Mouse (Mus musculus): ENCODE results near the gene Cmtm8. TPM values are rescaled to one million over a fixed set of nuclear protein-coding genes. Genes with fewer than 3 reads are reported as not detected.

Gene Cmtm8
- polyA plus RNA-seq, 1 experiment, result not detected

DNA sequence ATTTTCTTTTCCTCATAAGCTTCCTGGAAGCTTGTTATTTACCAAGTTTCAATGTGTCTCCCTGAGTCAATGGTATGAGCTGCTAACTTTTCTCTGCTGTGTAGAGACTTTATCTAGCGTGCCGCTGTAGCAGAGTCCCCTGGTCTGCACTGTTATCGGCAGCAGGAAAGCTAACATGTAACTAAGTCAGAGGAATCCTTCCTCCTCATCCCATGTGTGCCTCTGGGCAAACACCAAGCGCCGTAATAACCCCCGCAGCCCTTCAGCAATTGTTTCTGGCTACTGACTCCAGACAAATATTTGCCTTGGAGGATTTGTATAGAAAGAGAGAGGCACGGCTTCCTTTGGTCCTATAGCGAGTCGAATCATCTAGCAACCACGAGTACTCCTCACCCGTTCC lies 33.1 kb downstream of the Cmtm8 start:
- Histone ChIP-seq H3K27me3 (ENCODE audit: control insufficient read depth, insufficient read depth, insufficient read length) (no peaks in the 10 kb centered on the region), H3K4me3 (ENCODE audit: insufficient read depth, poor library complexity, severe bottlenecking) (no peak overlapping the region), H3K36me3 (ENCODE audit: control insufficient read depth, insufficient read depth) (no peaks in the 10 kb centered on the region), H3K79me3 (ENCODE audit: low read depth) (no peaks in the 10 kb centered on the region), H3K79me2 (ENCODE audit: control insufficient read depth, insufficient read depth) (no peaks in the 10 kb centered on the region), H3ac (ENCODE audit: control insufficient read depth, insufficient read length, low read depth) (no peak overlapping the region)
- no peak for TF ChIP-seq CEBPB (IDR thresholded peaks at IDR 0.05; ENCODE audit: low read depth)
- TF ChIP-seq MAX (IDR thresholded peaks at IDR 0.05), result no peak
- TF ChIP-seq CTCF (IDR thresholded peaks at IDR 0.05; ENCODE audit: control insufficient read depth, insufficient read depth, insufficient read length), result no peak
- no peak for TF ChIP-seq MYOD1 (IDR thresholded peaks at IDR 0.05; ENCODE audit: control insufficient read depth, insufficient read length, low read depth)
- TF ChIP-seq FOSL1 (IDR thresholded peaks at IDR 0.05; ENCODE audit: insufficient read depth, low read length, poor library complexity, severe bottlenecking), result no peak
- no peak for TF ChIP-seq MYOG (IDR thresholded peaks at IDR 0.05; ENCODE audit: control insufficient read depth, extremely low read depth, insufficient read length)
- TF ChIP-seq USF1 (IDR thresholded peaks at IDR 0.05; ENCODE audit: low read depth), result no peak

DNA sequence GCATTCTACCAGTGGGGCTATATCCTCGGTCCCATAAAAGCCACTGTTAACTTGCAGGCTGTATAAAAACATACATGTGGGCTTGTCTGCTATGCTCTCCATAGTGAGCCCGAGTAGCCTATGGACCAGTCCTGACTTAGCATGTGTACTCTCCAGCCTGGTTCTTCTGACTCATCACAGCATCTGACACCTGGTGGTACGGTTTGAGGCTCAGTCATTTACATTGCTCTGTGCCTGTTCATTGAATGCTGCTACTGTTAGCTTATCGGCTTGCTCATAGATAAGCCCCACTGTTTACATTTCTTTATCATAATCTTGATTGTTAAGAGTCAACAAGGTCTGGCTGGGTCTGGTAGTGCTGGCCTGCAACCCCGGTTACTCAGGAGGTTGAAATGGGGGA lies 35.3 kb downstream of the Cmtm8 start:
- H3K27me3 ChIP-seq (ENCODE audit: control insufficient read depth, insufficient read depth, insufficient read length), result no peaks in the 10 kb centered on the region
- H3K79me2 ChIP-seq (ENCODE audit: control insufficient read depth, insufficient read depth), result no peaks in the 10 kb centered on the region
- H3ac ChIP-seq (ENCODE audit: control insufficient read depth, insufficient read length, low read depth), result no peak overlapping the region
- H3K36me3 ChIP-seq (ENCODE audit: control insufficient read depth, insufficient read depth), result no peaks in the 10 kb centered on the region
- no peaks in the 10 kb centered on the region for H3K79me3 ChIP-seq (ENCODE audit: low read depth)
- no peak overlapping the region for H3K4me3 ChIP-seq (ENCODE audit: insufficient read depth, poor library complexity, severe bottlenecking)
- TF ChIP-seq USF1 (IDR thresholded peaks at IDR 0.05; ENCODE audit: low read depth) (no peak), CTCF (IDR thresholded peaks at IDR 0.05; ENCODE audit: control insufficient read depth, insufficient read depth, insufficient read length) (no peak), MAX (IDR thresholded peaks at IDR 0.05) (no peak), MYOG (IDR thresholded peaks at IDR 0.05; ENCODE audit: control insufficient read depth, extremely low read depth, insufficient read length) (no peak), CEBPB (IDR thresholded peaks at IDR 0.05; ENCODE audit: low read depth) (no peak), MYOD1 (IDR thresholded peaks at IDR 0.05; ENCODE audit: control insufficient read depth, insufficient read length, low read depth) (no peak), FOSL1 (IDR thresholded peaks at IDR 0.05; ENCODE audit: insufficient read depth, low read length, poor library complexity, severe bottlenecking) (no peak)

DNA sequence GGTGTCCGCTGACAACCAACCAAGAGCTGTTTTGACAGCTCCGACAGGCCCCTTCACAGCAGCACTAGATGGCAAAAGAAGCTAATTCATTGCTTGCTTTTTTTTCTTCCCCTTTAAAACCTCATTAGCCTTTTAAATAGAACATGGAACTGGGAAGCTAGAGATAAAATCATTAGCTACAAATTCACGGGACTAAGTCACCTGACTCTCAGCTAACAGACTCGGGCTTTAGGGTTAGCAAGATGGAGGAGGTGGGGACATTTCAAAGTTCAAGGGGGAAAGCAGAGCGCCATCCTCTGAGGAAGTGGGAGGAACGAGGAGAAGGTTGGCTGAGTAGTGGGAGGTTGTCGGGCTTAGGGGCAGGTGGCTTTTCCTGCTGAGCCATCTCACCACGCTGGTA lies 36.7 kb downstream of the Cmtm8 start:
- Histone ChIP-seq H3K36me3 (ENCODE audit: control insufficient read depth, insufficient read depth) (no peaks in the 10 kb centered on the region), H3K4me3 (ENCODE audit: insufficient read depth, poor library complexity, severe bottlenecking) (no peak overlapping the region), H3ac (ENCODE audit: control insufficient read depth, insufficient read length, low read depth) (no peak overlapping the region), H3K27me3 (ENCODE audit: control insufficient read depth, insufficient read depth, insufficient read length) (no peaks in the 10 kb centered on the region), H3K79me3 (ENCODE audit: low read depth) (no peaks in the 10 kb centered on the region), H3K79me2 (ENCODE audit: control insufficient read depth, insufficient read depth) (no peaks in the 10 kb centered on the region)
- no peak for TF ChIP-seq FOSL1 (IDR thresholded peaks at IDR 0.05; ENCODE audit: insufficient read depth, low read length, poor library complexity, severe bottlenecking)
- no peak for TF ChIP-seq MYOD1 (IDR thresholded peaks at IDR 0.05; ENCODE audit: control insufficient read depth, insufficient read length, low read depth)
- no peak for TF ChIP-seq MAX (IDR thresholded peaks at IDR 0.05)
- TF ChIP-seq CTCF (IDR thresholded peaks at IDR 0.05; ENCODE audit: control insufficient read depth, insufficient read depth, insufficient read length), result no peak
- no peak for TF ChIP-seq USF1 (IDR thresholded peaks at IDR 0.05; ENCODE audit: low read depth)
- no peak for TF ChIP-seq CEBPB (IDR thresholded peaks at IDR 0.05; ENCODE audit: low read depth)
- TF ChIP-seq MYOG (IDR thresholded peaks at IDR 0.05; ENCODE audit: control insufficient read depth, extremely low read depth, insufficient read length), result no peak

DNA sequence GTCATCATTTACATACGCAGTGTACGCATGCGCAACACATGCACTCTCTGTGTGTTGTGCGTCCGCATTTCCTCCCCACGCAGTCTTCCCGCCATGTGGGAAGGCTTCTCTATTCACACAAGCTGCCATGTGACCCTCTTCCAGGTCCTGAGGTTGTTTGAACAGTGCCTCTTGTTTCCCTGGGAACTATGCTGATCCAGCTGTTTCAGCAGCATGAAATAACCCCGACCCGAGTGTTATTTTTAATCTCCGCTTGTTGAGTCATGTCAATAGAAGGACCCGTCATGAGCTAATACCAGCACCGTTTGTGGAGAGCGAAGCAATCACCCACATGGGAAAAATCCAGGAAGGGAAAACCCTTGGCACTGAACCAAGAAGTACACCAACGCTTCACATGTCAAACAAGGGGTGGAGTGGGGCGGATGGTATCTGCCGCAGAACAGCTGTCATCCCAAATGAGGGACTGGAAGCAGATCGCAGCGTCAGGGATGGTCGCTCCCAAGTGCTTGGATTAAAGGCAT lies 38.7 kb downstream of the Cmtm8 start:
- Histone ChIP-seq H3K79me3 (ENCODE audit: low read depth) (no peaks in the 10 kb centered on the region), H3ac (ENCODE audit: control insufficient read depth, insufficient read length, low read depth) (no peak overlapping the region), H3K79me2 (ENCODE audit: control insufficient read depth, insufficient read depth) (no peaks in the 10 kb centered on the region), H3K27me3 (ENCODE audit: control insufficient read depth, insufficient read depth, insufficient read length) (peaks cover 4% of the 10 kb centered on the region), H3K36me3 (ENCODE audit: control insufficient read depth, insufficient read depth) (no peaks in the 10 kb centered on the region), H3K4me3 (ENCODE audit: insufficient read depth, poor library complexity, severe bottlenecking) (no peak overlapping the region)
- TF ChIP-seq CEBPB (IDR thresholded peaks at IDR 0.05; ENCODE audit: low read depth) (no peak), MYOG (IDR thresholded peaks at IDR 0.05; ENCODE audit: control insufficient read depth, extremely low read depth, insufficient read length) (no peak), MYOD1 (IDR thresholded peaks at IDR 0.05; ENCODE audit: control insufficient read depth, insufficient read length, low read depth) (peak; percentile 70), CTCF (IDR thresholded peaks at IDR 0.05; ENCODE audit: control insufficient read depth, insufficient read depth, insufficient read length) (no peak), USF1 (IDR thresholded peaks at IDR 0.05; ENCODE audit: low read depth) (peak; percentile 53), MAX (IDR thresholded peaks at IDR 0.05) (no peak), FOSL1 (IDR thresholded peaks at IDR 0.05; ENCODE audit: insufficient read depth, low read length, poor library complexity, severe bottlenecking) (no peak)

DNA sequence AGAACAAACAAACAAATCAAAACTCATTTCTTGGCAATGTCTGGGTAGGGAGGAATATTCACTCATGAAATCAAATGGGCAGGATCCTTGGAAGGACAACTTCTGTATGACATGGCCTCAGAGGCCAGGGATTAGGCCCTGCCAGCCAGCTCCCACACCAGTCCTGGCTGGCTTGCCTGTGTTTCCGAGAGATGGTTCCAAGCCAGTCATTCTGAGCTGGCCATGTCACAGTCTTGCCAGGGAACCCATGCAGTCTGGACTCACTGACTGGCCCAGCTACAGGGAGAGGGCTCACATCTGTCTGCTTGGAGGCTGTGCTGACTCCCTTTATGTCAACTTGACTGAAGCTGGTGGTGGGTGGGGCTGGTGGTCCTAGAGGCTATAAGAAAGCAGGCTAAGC lies 41.8 kb downstream of the Cmtm8 start:
- TF ChIP-seq USF1 (IDR thresholded peaks at IDR 0.05; ENCODE audit: low read depth) (no peak), FOSL1 (IDR thresholded peaks at IDR 0.05; ENCODE audit: insufficient read depth, low read length, poor library complexity, severe bottlenecking) (no peak), MYOD1 (IDR thresholded peaks at IDR 0.05; ENCODE audit: control insufficient read depth, insufficient read length, low read depth) (no peak), CTCF (IDR thresholded peaks at IDR 0.05; ENCODE audit: control insufficient read depth, insufficient read depth, insufficient read length) (no peak), CEBPB (IDR thresholded peaks at IDR 0.05; ENCODE audit: low read depth) (no peak), MAX (IDR thresholded peaks at IDR 0.05) (no peak), MYOG (IDR thresholded peaks at IDR 0.05; ENCODE audit: control insufficient read depth, extremely low read depth, insufficient read length) (no peak)

More for the DNA sequence above, 41.8 kb downstream of the Cmtm8 start:
- Histone ChIP-seq H3K79me3 (ENCODE audit: low read depth) (no peaks in the 10 kb centered on the region), H3K36me3 (ENCODE audit: control insufficient read depth, insufficient read depth) (no peaks in the 10 kb centered on the region), H3K79me2 (ENCODE audit: control insufficient read depth, insufficient read depth) (no peaks in the 10 kb centered on the region), H3K27me3 (ENCODE audit: control insufficient read depth, insufficient read depth, insufficient read length) (peaks cover 4% of the 10 kb centered on the region), H3K4me3 (ENCODE audit: insufficient read depth, poor library complexity, severe bottlenecking) (no peak overlapping the region), H3ac (ENCODE audit: control insufficient read depth, insufficient read length, low read depth) (no peak overlapping the region)
